Mouse (Mus musculus) bone marrow, adult 2 months (tissue): ENCODE measurements around the gene Pnck. TPM values are rescaled to one million over a fixed set of nuclear protein-coding genes. Genes with fewer than 3 reads are reported as not detected.

Experiments
- H3K27ac ChIP-seq: fragments of 200-500 bp; 2 replicates; pipeline ENCODE4 v1.5.1; 2012; ENCODE audit warnings: low read depth, mild to moderate bottlenecking, control low read depth, inconsistent platforms, low read length; ENCODE audit not compliant: control insufficient read depth, poor library complexity, insufficient read depth
- H3K4me1 ChIP-seq: fragments of 200-500 bp; 2 replicates; pipeline ENCODE4 v1.6.1; 2011; ENCODE audit warnings: low read length; ENCODE audit not compliant: control insufficient read depth, insufficient read depth
- H3K4me3 ChIP-seq: fragments of 200-500 bp; replicated peaks from 2 replicates; pipeline ENCODE3; 2011; ENCODE audit warnings: mild to moderate bottlenecking, low read depth, low read length, control low read depth; ENCODE audit not compliant: control insufficient read depth
- CTCF ChIP-seq: fragments of 200-500 bp; IDR thresholded peaks from 2 replicates; pipeline ENCODE4 v1.5.1; 2011; ENCODE audit warnings: low read length, control low read depth; ENCODE audit not compliant: control insufficient read depth, insufficient read depth
- POLR2A ChIP-seq: fragments of 200-500 bp; IDR thresholded peaks from 2 replicates; pipeline ENCODE4 v1.6.1; 2011; ENCODE audit warnings: low read depth, mild to moderate bottlenecking, control low read depth, low read length, borderline replicate concordance; ENCODE audit not compliant: control insufficient read depth
- WGBS: fragments of 180-500 bp; shearing (Covaris S2); methylation state at CpG from one replicate; pipeline ENCODE4 v1.1.7; 2018; 5-methylcytosine and 5-hydroxymethylcytosine counted together
- polyA plus RNA-seq: library from polyadenylated mRNA; stranded (reverse); fragments of >200 nt; gene quantifications from 2 replicates; pipeline ENCODE4 v1.2.4, GENCODE M21; 2011; ENCODE audit warnings: low replicate concordance; ENCODE audit not compliant: missing spikeins, insufficient read depth, insufficient read length

Gene Pnck
- 1.7 and 2.2 TPM in 2 replicates for polyA plus RNA-seq

GRCm38 (mm10) chrX:73659575-73660283 lies at the start of gene Pnck:
Gene Pnck, minus strand, starts transcription at chrX:73660117.
- no peak within 1 kb of the TSS for H3K27ac ChIP-seq
- TF ChIP-seq CTCF, result no peak
- H3K4me3 ChIP-seq, result peak within 1 kb of the TSS; percentile 16
- 21% methylated on average over 55 of the region's 57 CpGs for WGBS
- peaks cover 1% of the 10 kb centered on the region; the same call in 1 of the 2 replicates for H3K4me1 ChIP-seq

- Histone ChIP-seq H3K27ac (no peak overlapping the region), H3K4me1 (no peaks in the 10 kb centered on the region), H3K4me3 (no peak overlapping the region)
- TF ChIP-seq POLR2A (no peak), CTCF (no peak)
- 59% methylated on average over 1 of the region's 1 CpGs for WGBS
These were observed 40.6 kb upstream of the Pnck start for GRCm38 (mm10) chrX:73700472-73700871.

GRCm38 (mm10) chrX:73690917-73691629 lies 31.2 kb upstream of the Pnck start:
- peak; percentile 67 for TF ChIP-seq CTCF
- TF ChIP-seq POLR2A, result no peak
- H3K4me1 ChIP-seq, result no peaks in the 10 kb centered on the region
- H3K4me3 ChIP-seq, result no peak overlapping the region
- WGBS, result 56% methylated on average over 5 of the region's 5 CpGs
- H3K27ac ChIP-seq, result no peak overlapping the region

GRCm38 (mm10) chrX:73685629-73686028 lies 25.7 kb upstream of the Pnck start:
- H3K4me1 ChIP-seq, result no peaks in the 10 kb centered on the region
- TF ChIP-seq POLR2A (no peak), CTCF (no peak)
- no peak overlapping the region for H3K27ac ChIP-seq
- 78% methylated on average over 3 of the region's 3 CpGs for WGBS
- H3K4me3 ChIP-seq, result no peak overlapping the region

- Histone ChIP-seq H3K27ac (no peak overlapping the region), H3K4me3 (no peak overlapping the region)
- TF ChIP-seq CTCF (no peak), POLR2A (no peak)
These were observed 25.1 kb upstream of the Pnck start for GRCm38 (mm10) chrX:73684978-73685377.

GRCm38 (mm10) chrX:73684156-73684555 lies 24.2 kb upstream of the Pnck start:
- no peak overlapping the region for H3K4me3 ChIP-seq
- 73% methylated on average over 2 of the region's 2 CpGs for WGBS
- TF ChIP-seq POLR2A, result no peak
- no peak for TF ChIP-seq CTCF

More at GRCm38 (mm10) chrX:73684978-73685377, 25.1 kb upstream of the Pnck start:
- no peaks in the 10 kb centered on the region for H3K4me1 ChIP-seq

GRCm38 (mm10) chrX:73676668-73677067 lies 16.8 kb upstream of the Pnck start:
- WGBS, result 91% methylated on average over 4 of the region's 4 CpGs
- Histone ChIP-seq H3K27ac (no peak overlapping the region), H3K4me3 (no peak overlapping the region), H3K4me1 (no peaks in the 10 kb centered on the region)
- TF ChIP-seq POLR2A (no peak), CTCF (no peak)

More at GRCm38 (mm10) chrX:73684156-73684555, 24.2 kb upstream of the Pnck start:
- Histone ChIP-seq H3K4me1 (no peaks in the 10 kb centered on the region), H3K27ac (no peak overlapping the region)

- H3K27ac ChIP-seq, result no peak overlapping the region
- no peak overlapping the region for H3K4me3 ChIP-seq
- WGBS, result 36% methylated on average over 2 of the region's 2 CpGs
- TF ChIP-seq POLR2A, result no peak
- no peak for TF ChIP-seq CTCF
- no peaks in the 10 kb centered on the region for H3K4me1 ChIP-seq
These were observed 15.3 kb upstream of the Pnck start for GRCm38 (mm10) chrX:73675231-73675630.
